Comparison of ENCODE assay signal across 14 mouse cellular contexts in the genomic region with DNA sequence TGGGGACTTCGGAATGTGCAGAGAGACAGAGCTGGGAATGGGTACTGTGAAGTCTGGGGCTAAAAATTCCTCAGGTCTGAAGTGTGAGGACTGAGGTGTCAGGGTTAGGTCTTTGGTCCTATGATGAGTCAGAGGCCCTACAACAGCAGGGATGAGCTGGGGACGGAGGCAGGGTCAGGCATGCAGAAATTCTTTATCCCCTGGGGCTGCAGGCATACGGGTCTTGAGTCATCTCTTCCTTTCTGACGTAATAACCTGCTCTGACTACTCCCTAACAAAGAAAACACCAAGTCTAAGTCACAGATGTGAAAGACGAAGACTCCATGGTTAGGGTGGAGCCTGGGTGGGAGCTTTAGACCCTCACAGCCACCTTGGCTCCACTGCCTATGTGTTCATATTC.
"Had no signal": no experiment of that assay in that cellular context is flagged by ENCODE, and none has a peak within 500 bp of the region (broad histone marks: within the 10 kb centered on the region; RNA-seq: fewer than 3 reads in every experiment).

No protein-coding gene starts in this region.

- H3K27ac ChIP-seq: kidney, embryonic 15.5 days; left cerebral cortex, adult 2 months; limb, embryonic 10.5 days; liver, embryonic 15.5 days; midbrain, embryonic 13.5 days; neural tube, embryonic 13.5 days; stomach, postnatal 0 days had no signal

- ATAC-seq: midbrain, embryonic 13.5 days had no signal

- H3K36me3 ChIP-seq: kidney, embryonic 15.5 days; limb, embryonic 10.5 days; liver, embryonic 15.5 days; midbrain, embryonic 13.5 days; neural tube, embryonic 13.5 days had no signal

- H3K9me3 ChIP-seq: kidney, embryonic 15.5 days; limb, embryonic 10.5 days; liver, embryonic 15.5 days; midbrain, embryonic 13.5 days; neural tube, embryonic 13.5 days had no signal

- H3K27me3 ChIP-seq: kidney, embryonic 15.5 days; liver, embryonic 15.5 days; midbrain, embryonic 13.5 days; neural tube, embryonic 13.5 days had no signal

- DNase-seq: kidney, adult 2 months; kidney, postnatal 14 days; lung, embryonic 14.5 days; lung, postnatal 10 days; lung, postnatal 4 days; thymus, adult 18-20 months; thymus, postnatal 14 days had no signal

- H3K4me1 ChIP-seq: liver, embryonic 15.5 days; midbrain, embryonic 13.5 days had no signal

- H3K4me3 ChIP-seq: kidney, embryonic 15.5 days; left cerebral cortex, adult 2 months; limb, embryonic 10.5 days; liver, embryonic 15.5 days; midbrain, embryonic 13.5 days; neural tube, embryonic 13.5 days had no signal
